8 mouse cellular contexts compared by ENCODE assay signal in genomic region chr11:30222636-30223035, GRCm38 (mm10). TPM values are rescaled to one million over a fixed set of nuclear protein-coding genes. Genes with fewer than 3 reads are reported as not detected.
DNase-seq lines count a peak whose midpoint lies in the region; ATAC-seq and TF ChIP-seq lines count a peak whose summit lies in the region.

No protein-coding gene starts in this region.

- no peak for TF ChIP-seq EP300 in liver, embryonic 14.5 days (IDR thresholded peaks at IDR 0.05; ENCODE audit: low read depth)

- no peak overlapping the region for H3K4me3 ChIP-seq in liver, embryonic 14.5 days (ENCODE audit: insufficient read depth in 1 of 2, low read depth in 2 of 2, low read length in 2 of 2)
- no peak overlapping the region for H3K4me3 ChIP-seq in liver, embryonic 12.5 days
- H3K4me3 ChIP-seq in neural tube, embryonic 15.5 days (replicated peaks) = no peak overlapping the region

- no peaks in the 10 kb centered on the region for H3K27me3 ChIP-seq in liver, embryonic 14.5 days (ENCODE audit: control insufficient read depth, insufficient read depth, low read length)
- no peaks in the 10 kb centered on the region for H3K27me3 ChIP-seq in liver, embryonic 12.5 days (replicated peaks)
- no peaks in the 10 kb centered on the region for H3K27me3 ChIP-seq in neural tube, embryonic 15.5 days (replicated peaks)

- peak; percentile 32 for DNase-seq in adrenal gland, postnatal 10 days
- no peak for DNase-seq in adrenal gland, adult 18-20 months (ENCODE audit: low spot score in 2 of 2)
- no peak for DNase-seq in liver, embryonic 14.5 days (ENCODE audit: low read depth in 3 of 3, low spot score in 3 of 3)
- peak; percentile 34 for DNase-seq in embryo, embryonic 11 days
- DNase-seq in testis, postnatal 10 days (ENCODE audit: low spot score) = no peak

- H3K9ac ChIP-seq in liver, embryonic 14.5 days (replicated peaks) = no peak overlapping the region
- H3K9ac ChIP-seq in liver, embryonic 12.5 days = no peak overlapping the region
- H3K9ac ChIP-seq in neural tube, embryonic 15.5 days (replicated peaks) = no peak overlapping the region

- WGBS in liver, embryonic 14.5 days (ENCODE audit: insufficient replicate concordance) = 23% methylated on average over 2 of the region's 2 CpGs
- 16% methylated on average over 2 of the region's 2 CpGs for WGBS in liver, embryonic 12.5 days (ENCODE audit: insufficient replicate concordance)
- WGBS in neural tube, embryonic 15.5 days = 31% methylated on average over 2 of the region's 2 CpGs

- H3K36me3 ChIP-seq in liver, embryonic 14.5 days (replicated peaks; ENCODE audit: control insufficient read depth, insufficient read depth, low read depth) = no peaks in the 10 kb centered on the region
- no peaks in the 10 kb centered on the region for H3K36me3 ChIP-seq in liver, embryonic 12.5 days
- H3K36me3 ChIP-seq in neural tube, embryonic 15.5 days = peaks cover 12% of the 10 kb centered on the region

- no peak; the same call in 1 of the 2 replicates for ATAC-seq in liver, embryonic 14.5 days (ENCODE audit: insufficient read depth)
- ATAC-seq in liver, embryonic 12.5 days = no peak
- ATAC-seq in neutrophil, adult 5-6 weeks (ENCODE audit: extremely low read depth, insufficient number of reproducible peaks, low FRiP score, poor library complexity, severe bottlenecking) = peak; percentile 75
- no peak for ATAC-seq in neural tube, embryonic 15.5 days (ENCODE audit: low FRiP score)

- no peak overlapping the region for H3K27ac ChIP-seq in liver, embryonic 14.5 days
- no peak overlapping the region for H3K27ac ChIP-seq in liver, embryonic 12.5 days
- no peak overlapping the region for H3K27ac ChIP-seq in neural tube, embryonic 15.5 days (replicated peaks)

- no peaks in the 10 kb centered on the region for H3K4me1 ChIP-seq in liver, embryonic 14.5 days (replicated peaks; ENCODE audit: control insufficient read depth in 2 of 2, insufficient read depth in 2 of 2, low read length in 1 of 2)
- 0 out of 2 replicates have a peak, but pooled peaks cover 4% of the 10 kb centered on the region for H3K4me1 ChIP-seq in liver, embryonic 12.5 days
- 0 out of 2 replicates have a peak, but pooled peaks cover 12% of the 10 kb centered on the region for H3K4me1 ChIP-seq in neural tube, embryonic 15.5 days

- peak; percentile 69 for TF ChIP-seq CTCF in liver, embryonic 14.5 days (IDR thresholded peaks at IDR 0.05; ENCODE audit: low read depth)

- no peak overlapping the region for H3K4me2 ChIP-seq in liver, embryonic 14.5 days (ENCODE audit: low read depth)
- H3K4me2 ChIP-seq in liver, embryonic 12.5 days = no peak overlapping the region
- H3K4me2 ChIP-seq in neural tube, embryonic 15.5 days = no peak overlapping the region

- H3K9me3 ChIP-seq in liver, embryonic 14.5 days (ENCODE audit: control insufficient read depth, low read length) = no peaks in the 10 kb centered on the region
- no peaks in the 10 kb centered on the region for H3K9me3 ChIP-seq in liver, embryonic 12.5 days (replicated peaks)
- H3K9me3 ChIP-seq in neural tube, embryonic 15.5 days (replicated peaks) = no peaks in the 10 kb centered on the region

RNA-seq across cellular contexts. Expression of gene Sptbn1, which starts 45.3 kb away (rescaled TPM):
- 100 to 1,000 TPM; 262 to 303 TPM for total RNA-seq in adrenal gland, postnatal 10 days (2021)
- total RNA-seq in adrenal gland, adult 18-20 months (2021) = 100 to 1,000 TPM; 265 to 300 TPM
- polyA plus RNA-seq in liver, embryonic 14.5 days (2012; rRNA removed) = 6.7 and 9.6 TPM in 2 replicates
- 14.4 and 15.2 TPM in 2 replicates for polyA plus RNA-seq in liver, embryonic 14.5 days (2014; fragmentation: Nextera tagmentation; extraction: Ambion mirVana)
- 24.2 and 24.4 TPM in 2 replicates for polyA plus RNA-seq in liver, embryonic 12.5 days (2016; fragmentation: Nextera tagmentation; extraction: Ambion mirVana)
- total RNA-seq in neutrophil, adult 5-6 weeks (2017) = 142 and 147 TPM in 2 replicates
- polyA plus RNA-seq in neural tube, embryonic 15.5 days (2015; fragmentation: Nextera tagmentation; extraction: Ambion mirVana) = 180 and 181 TPM in 2 replicates

Comparison
In these comparisons a context has a peak if more than half of its experiments do, and no peak if none do; other contexts are left out.
1. DNase-seq: peak in adrenal gland, postnatal 10 days (single experiment) and embryo, embryonic 11 days (single experiment); none in adrenal gland, adult 18-20 months (0 of 2), liver, embryonic 14.5 days (0 of 3) and testis, postnatal 10 days (single experiment).